Mouse (Mus musculus): ENCODE measurements around the gene Rhpn2. TPM values are rescaled to one million over a fixed set of nuclear protein-coding genes. Genes with fewer than 3 reads are reported as not detected.

The Rhpn2 gene
- polyA plus RNA-seq, 1 experiment from 2014 or later, result 3.3 TPM

GRCm38 (mm10) chr7:35362253-35362652, 28.3 kb downstream of the Rhpn2 start:
- 80% methylated on average over 5 of the region's 5 CpGs for WGBS

DNA sequence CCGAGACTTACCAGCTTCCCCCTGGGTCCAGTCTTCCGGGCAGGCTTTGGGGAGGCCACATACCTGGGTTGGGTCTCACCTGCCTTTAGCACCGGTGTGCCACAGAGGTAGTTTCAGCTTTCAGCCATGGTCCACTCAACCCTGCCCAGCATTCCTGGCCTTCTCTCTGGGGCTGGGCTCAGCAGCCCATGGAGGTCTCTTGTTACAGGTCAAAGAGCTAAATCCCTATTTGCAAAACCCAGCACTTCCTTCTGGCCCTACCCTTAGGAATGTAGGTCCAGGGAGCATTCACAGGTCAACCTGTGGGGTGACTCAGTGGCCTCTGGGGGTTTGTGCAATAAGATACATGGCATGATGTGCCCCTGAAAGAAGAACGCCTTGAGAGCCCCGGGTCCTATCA, 28.9 kb downstream of the Rhpn2 start:
- H3K4me1 ChIP-seq (ENCODE audit: control insufficient read depth, insufficient read depth, low read depth, low read length), result no peaks in the 10 kb centered on the region
- WGBS, result 87% methylated on average over 5 of the region's 5 CpGs
- no peaks in the 10 kb centered on the region for H3K9me3 ChIP-seq (ENCODE audit: control insufficient read depth, low read length)
- H3K9ac ChIP-seq (ENCODE audit: low read depth, low read length), result no peak overlapping the region
- no peak for ATAC-seq
- H3K27me3 ChIP-seq (replicated peaks; ENCODE audit: control insufficient read depth, insufficient read depth, low read length), result no peaks in the 10 kb centered on the region
- H3K36me3 ChIP-seq (ENCODE audit: control insufficient read depth, insufficient read depth, low read length), result no peaks in the 10 kb centered on the region
- H3K4me2 ChIP-seq (ENCODE audit: low read length), result no peak overlapping the region
- H3K4me3 ChIP-seq (ENCODE audit: low read length), result no peak overlapping the region
- no peak overlapping the region for H3K27ac ChIP-seq (ENCODE audit: low read depth, low read length)

More at GRCm38 (mm10) chr7:35362253-35362652, 28.3 kb downstream of the Rhpn2 start:
- no peak overlapping the region for H3K4me3 ChIP-seq (ENCODE audit: low read length)
- H3K9ac ChIP-seq (ENCODE audit: low read depth, low read length), result no peak overlapping the region
- H3K36me3 ChIP-seq (ENCODE audit: control insufficient read depth, insufficient read depth, low read length), result no peaks in the 10 kb centered on the region
- no peaks in the 10 kb centered on the region for H3K4me1 ChIP-seq (ENCODE audit: control insufficient read depth, insufficient read depth, low read depth, low read length)
- H3K4me2 ChIP-seq (ENCODE audit: low read length), result no peak overlapping the region
- H3K9me3 ChIP-seq (ENCODE audit: control insufficient read depth, low read length), result no peaks in the 10 kb centered on the region
- no peaks in the 10 kb centered on the region for H3K27me3 ChIP-seq (replicated peaks; ENCODE audit: control insufficient read depth, insufficient read depth, low read length)
- no peak overlapping the region for H3K27ac ChIP-seq (ENCODE audit: low read depth, low read length)
- ATAC-seq, result no peak

DNA sequence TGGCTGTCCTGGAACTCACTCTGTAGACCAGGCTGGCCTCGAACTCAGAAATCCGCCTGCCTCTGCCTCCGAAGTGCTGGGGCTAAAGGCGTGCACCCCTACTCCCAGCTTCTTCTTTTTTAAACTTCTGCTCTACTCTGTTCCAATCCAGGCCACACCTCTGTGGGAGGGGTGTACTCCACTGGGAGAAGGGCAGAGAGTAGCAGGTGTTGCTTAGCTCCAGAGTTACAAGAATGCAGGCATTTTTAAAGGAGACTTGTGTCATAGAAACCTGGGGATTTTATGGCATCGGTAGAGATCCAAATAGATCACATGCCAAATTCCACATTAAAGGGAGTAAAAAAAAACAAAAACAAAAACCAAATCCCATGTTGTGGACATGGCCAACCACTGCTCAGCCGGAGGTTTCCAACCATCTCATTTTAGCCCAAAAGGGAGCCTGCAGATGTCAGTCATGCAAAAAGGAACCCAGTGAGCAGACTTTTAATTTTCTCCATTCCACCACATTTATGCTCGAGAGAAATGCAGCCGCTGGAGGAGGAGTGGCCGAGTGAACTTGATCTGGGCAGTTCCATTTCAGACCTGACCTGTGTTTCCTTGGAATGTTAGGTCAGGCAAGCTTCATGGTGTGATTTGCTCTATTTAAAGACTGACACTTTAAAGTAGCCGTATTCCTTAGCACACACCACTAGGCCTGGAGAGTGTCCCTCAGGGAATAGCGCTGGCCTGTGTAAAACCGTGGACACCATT, 31.4 kb downstream of the Rhpn2 start:
- no peak for ATAC-seq
- Histone ChIP-seq H3K9ac (ENCODE audit: low read depth, low read length) (no peak overlapping the region), H3K27me3 (replicated peaks; ENCODE audit: control insufficient read depth, insufficient read depth, low read length) (no peaks in the 10 kb centered on the region), H3K4me1 (ENCODE audit: control insufficient read depth, insufficient read depth, low read depth, low read length) (no peaks in the 10 kb centered on the region), H3K36me3 (ENCODE audit: control insufficient read depth, insufficient read depth, low read length) (no peaks in the 10 kb centered on the region), H3K27ac (ENCODE audit: low read depth, low read length) (no peak overlapping the region), H3K4me2 (ENCODE audit: low read length) (no peak overlapping the region), H3K4me3 (ENCODE audit: low read length) (no peak overlapping the region), H3K9me3 (ENCODE audit: control insufficient read depth, low read length) (0 out of 2 replicates have a peak, but pooled peaks cover 3% of the 10 kb centered on the region)
- WGBS, result 70% methylated on average over 12 of the region's 12 CpGs

GRCm38 (mm10) chr7:35371096-35371495, 37.1 kb downstream of the Rhpn2 start:
- no peak overlapping the region for H3K4me3 ChIP-seq (ENCODE audit: low read length)
- no peak overlapping the region for H3K4me2 ChIP-seq (ENCODE audit: low read length)
- ATAC-seq, result 0 out of 2 replicates have a peak, but pooled peaks have one; percentile 27
- no peak overlapping the region for H3K9ac ChIP-seq (ENCODE audit: low read depth, low read length)
- H3K9me3 ChIP-seq (ENCODE audit: control insufficient read depth, low read length), result 0 out of 2 replicates have a peak, but pooled peaks cover 3% of the 10 kb centered on the region
- 15% methylated on average over 14 of the region's 14 CpGs for WGBS
- no peak overlapping the region for H3K27ac ChIP-seq (ENCODE audit: low read depth, low read length)
- no peaks in the 10 kb centered on the region for H3K36me3 ChIP-seq (ENCODE audit: control insufficient read depth, insufficient read depth, low read length)
- peaks cover 4% of the 10 kb centered on the region; the same call in 1 of the 2 replicates for H3K4me1 ChIP-seq (ENCODE audit: control insufficient read depth, insufficient read depth, low read depth, low read length)
- H3K27me3 ChIP-seq (replicated peaks; ENCODE audit: control insufficient read depth, insufficient read depth, low read length), result no peaks in the 10 kb centered on the region

DNA sequence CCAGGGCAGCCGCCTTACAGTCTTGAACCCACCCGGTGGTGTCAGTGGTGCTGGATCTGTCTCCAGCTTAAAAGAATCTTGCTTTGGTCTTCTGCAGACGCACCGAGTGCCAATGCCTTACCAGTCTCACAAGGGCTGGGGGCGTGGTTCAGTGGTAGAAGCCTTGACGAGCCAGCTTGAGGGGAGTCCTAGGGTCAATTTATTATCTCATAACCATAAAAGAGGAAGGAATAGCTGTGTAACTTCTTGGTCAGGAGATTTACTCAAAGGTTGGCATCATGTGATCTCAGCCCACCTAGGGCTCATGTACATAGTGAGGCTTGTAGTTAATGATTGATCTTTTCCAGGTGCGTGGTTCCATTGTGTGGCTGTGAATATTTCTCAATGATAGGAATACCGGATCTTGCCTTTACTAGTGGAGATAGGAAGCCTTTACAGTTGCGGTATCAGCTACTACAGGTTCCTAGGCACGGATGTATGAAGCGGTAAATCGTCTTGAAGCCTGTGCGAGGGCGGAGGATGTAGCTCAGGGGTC, 38.6 kb downstream of the Rhpn2 start:
- H3K36me3 ChIP-seq (ENCODE audit: control insufficient read depth, insufficient read depth, low read length), result no peaks in the 10 kb centered on the region
- no peak overlapping the region for H3K27ac ChIP-seq (ENCODE audit: low read depth, low read length)
- H3K27me3 ChIP-seq (replicated peaks; ENCODE audit: control insufficient read depth, insufficient read depth, low read length), result no peaks in the 10 kb centered on the region
- H3K9ac ChIP-seq (ENCODE audit: low read depth, low read length), result no peak overlapping the region
- WGBS, result 96% methylated on average over 14 of the region's 14 CpGs
- H3K9me3 ChIP-seq (ENCODE audit: control insufficient read depth, low read length), result 0 out of 2 replicates have a peak, but pooled peaks cover 3% of the 10 kb centered on the region
- peaks cover 4% of the 10 kb centered on the region; the same call in 1 of the 2 replicates for H3K4me1 ChIP-seq (ENCODE audit: control insufficient read depth, insufficient read depth, low read depth, low read length)
- H3K4me2 ChIP-seq (ENCODE audit: low read length), result no peak overlapping the region
- H3K4me3 ChIP-seq (ENCODE audit: low read length), result no peak overlapping the region
- ATAC-seq, result no peak

- H3K9ac ChIP-seq (ENCODE audit: low read depth, low read length), result no peak overlapping the region; the same call in 1 of the 2 replicates
- no peak overlapping the region for H3K27ac ChIP-seq (ENCODE audit: low read depth, low read length)
- no peak overlapping the region for H3K4me2 ChIP-seq (ENCODE audit: low read length)
- no peak for ATAC-seq
- H3K4me3 ChIP-seq (ENCODE audit: low read length), result no peak overlapping the region
- no peaks in the 10 kb centered on the region for H3K27me3 ChIP-seq (replicated peaks; ENCODE audit: control insufficient read depth, insufficient read depth, low read length)
- H3K36me3 ChIP-seq (ENCODE audit: control insufficient read depth, insufficient read depth, low read length), result no peaks in the 10 kb centered on the region
- H3K9me3 ChIP-seq (ENCODE audit: control insufficient read depth, low read length), result 0 out of 2 replicates have a peak, but pooled peaks cover 3% of the 10 kb centered on the region
- peaks cover 4% of the 10 kb centered on the region; the same call in 1 of the 2 replicates for H3K4me1 ChIP-seq (ENCODE audit: control insufficient read depth, insufficient read depth, low read depth, low read length)
- 72% methylated on average over 16 of the region's 16 CpGs for WGBS
Measured at GRCm38 (mm10) chr7:35373146-35373989, 39.4 kb downstream of the Rhpn2 start.

DNA sequence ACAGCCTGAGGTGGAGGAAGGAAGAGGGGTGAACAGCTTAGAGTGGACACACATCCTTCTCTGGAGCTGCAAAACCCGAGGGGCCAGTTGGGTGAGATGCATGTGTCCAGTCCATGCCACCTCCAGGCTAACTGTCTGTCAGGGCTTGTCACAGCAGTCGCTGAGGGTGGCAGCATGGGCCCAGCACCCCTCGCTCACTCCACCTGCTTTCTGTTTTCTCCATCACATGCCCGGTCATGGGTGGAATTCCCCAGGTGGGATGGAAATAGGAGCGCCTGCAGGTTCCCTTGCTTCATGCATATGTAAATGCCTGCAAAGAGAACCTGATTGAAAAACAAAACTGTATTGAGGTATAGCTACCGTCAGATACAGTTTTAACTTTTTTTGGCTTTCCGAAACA, 40.3 kb downstream of the Rhpn2 start:
- Histone ChIP-seq H3K4me1 (ENCODE audit: control insufficient read depth, insufficient read depth, low read depth, low read length) (peaks cover 4% of the 10 kb centered on the region; the same call in 1 of the 2 replicates), H3K36me3 (ENCODE audit: control insufficient read depth, insufficient read depth, low read length) (no peaks in the 10 kb centered on the region), H3K27ac (ENCODE audit: low read depth, low read length) (no peak overlapping the region), H3K9ac (ENCODE audit: low read depth, low read length) (no peak overlapping the region), H3K9me3 (ENCODE audit: control insufficient read depth, low read length) (0 out of 2 replicates have a peak, but pooled peaks cover 1% of the 10 kb centered on the region), H3K4me2 (ENCODE audit: low read length) (no peak overlapping the region), H3K4me3 (ENCODE audit: low read length) (no peak overlapping the region), H3K27me3 (replicated peaks; ENCODE audit: control insufficient read depth, insufficient read depth, low read length) (no peaks in the 10 kb centered on the region)
- WGBS, result 91% methylated on average over 7 of the region's 7 CpGs
- ATAC-seq, result no peak

- Histone ChIP-seq H3K27ac (ENCODE audit: low read depth, low read length) (no peak overlapping the region), H3K36me3 (ENCODE audit: control insufficient read depth, insufficient read depth, low read length) (no peaks in the 10 kb centered on the region), H3K4me3 (ENCODE audit: low read length) (no peak overlapping the region), H3K4me1 (ENCODE audit: control insufficient read depth, insufficient read depth, low read depth, low read length) (no peaks in the 10 kb centered on the region; the same call in 1 of the 2 replicates), H3K27me3 (replicated peaks; ENCODE audit: control insufficient read depth, insufficient read depth, low read length) (no peaks in the 10 kb centered on the region), H3K9ac (ENCODE audit: low read depth, low read length) (no peak overlapping the region), H3K4me2 (ENCODE audit: low read length) (no peak overlapping the region), H3K9me3 (ENCODE audit: control insufficient read depth, low read length) (no peaks in the 10 kb centered on the region)
- ATAC-seq, result peak; percentile 64
- WGBS, result 67% methylated on average over 9 of the region's 9 CpGs
Measured at GRCm38 (mm10) chr7:35376623-35377022, 42.7 kb downstream of the Rhpn2 start.
